Mouse (Mus musculus) heart, adult 11 months (tissue): Measurements from ENCODE around the gene Zan.

Source experiments
- DNase-seq: peaks from one replicate; pipeline ENCODE4 v3.0.0; 2022

The Zan gene

DNA sequence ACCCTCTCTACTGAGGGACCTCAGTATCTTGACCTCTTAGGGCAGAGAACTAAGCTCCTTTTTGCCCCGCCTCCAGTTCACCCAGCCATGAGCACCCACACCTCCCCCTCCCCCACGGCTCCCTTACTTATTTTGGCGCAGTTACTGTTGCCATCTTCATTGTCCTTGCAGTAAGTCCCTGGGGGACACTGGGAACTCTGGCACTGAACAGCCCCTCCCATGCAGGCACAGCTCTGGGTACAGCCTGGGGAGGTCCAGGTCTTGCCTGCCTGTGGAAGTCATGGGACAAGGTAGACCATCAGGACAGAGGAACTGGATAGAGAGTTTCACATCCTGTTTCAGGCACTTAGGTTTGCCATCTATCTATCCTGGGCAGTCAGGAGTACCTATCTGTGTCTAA lies 66.8 kb downstream of the Zan start:
- no peak for DNase-seq

DNA sequence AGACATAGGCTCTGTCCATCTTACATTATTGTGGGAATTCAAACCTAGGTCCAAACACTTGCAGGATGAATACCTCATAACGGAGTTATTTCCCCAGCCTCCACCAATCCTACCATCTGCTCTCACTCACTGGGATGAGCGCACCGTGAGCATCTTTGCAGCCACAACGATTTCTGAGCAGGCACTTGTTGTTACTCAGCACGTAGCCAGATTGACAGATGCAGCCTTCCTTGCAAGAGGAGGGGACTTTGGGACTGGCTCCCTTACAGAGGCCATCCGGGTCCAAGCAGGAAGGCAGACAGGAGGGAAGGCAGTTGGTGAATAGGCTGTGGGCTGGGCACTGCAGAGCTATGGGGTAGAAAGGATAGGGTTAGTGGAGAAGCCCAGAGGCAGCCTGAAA lies 67.4 kb downstream of the Zan start:
- no peak for DNase-seq

DNA sequence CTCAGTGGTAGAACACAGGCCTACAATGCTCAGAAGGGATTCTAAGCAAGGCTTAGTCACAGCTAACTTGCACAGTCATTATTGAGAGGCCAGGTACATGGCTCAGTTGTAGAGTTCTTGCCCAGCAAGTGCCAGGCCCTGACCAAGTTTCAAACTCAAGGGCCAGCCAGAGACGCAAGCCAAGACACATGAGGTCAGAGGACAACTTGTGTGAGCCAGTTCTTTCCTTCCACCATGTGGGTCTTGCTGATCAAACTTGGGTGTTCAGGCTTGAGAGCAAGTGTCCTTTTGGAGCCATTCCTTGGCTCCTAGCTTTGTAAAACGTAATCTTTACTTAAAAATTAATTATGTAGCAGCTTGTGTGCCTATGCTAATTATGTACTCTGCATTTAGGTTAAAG lies 72.8 kb downstream of the Zan start:
- no peak for DNase-seq

DNA sequence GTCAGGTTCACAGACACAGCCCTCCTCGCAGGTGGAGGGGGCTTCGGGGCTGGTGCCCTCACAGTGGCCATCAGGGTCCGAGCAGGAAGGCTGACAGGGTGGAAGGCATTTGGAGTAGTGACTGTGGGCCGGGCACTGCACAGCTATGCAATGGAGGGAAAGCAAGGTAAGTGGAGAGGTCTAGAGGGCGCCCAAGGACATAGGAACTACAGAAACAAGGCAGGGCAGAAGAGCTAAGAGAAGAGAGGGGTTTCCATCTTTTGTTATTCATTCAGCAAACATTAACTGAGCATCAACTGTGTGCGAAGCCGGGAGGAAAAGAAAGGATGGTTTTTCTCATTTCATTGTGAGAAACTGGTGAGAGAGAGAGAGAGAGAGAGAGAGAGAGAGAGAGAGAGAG lies 82.4 kb downstream of the Zan start:
- no peak for DNase-seq

DNA sequence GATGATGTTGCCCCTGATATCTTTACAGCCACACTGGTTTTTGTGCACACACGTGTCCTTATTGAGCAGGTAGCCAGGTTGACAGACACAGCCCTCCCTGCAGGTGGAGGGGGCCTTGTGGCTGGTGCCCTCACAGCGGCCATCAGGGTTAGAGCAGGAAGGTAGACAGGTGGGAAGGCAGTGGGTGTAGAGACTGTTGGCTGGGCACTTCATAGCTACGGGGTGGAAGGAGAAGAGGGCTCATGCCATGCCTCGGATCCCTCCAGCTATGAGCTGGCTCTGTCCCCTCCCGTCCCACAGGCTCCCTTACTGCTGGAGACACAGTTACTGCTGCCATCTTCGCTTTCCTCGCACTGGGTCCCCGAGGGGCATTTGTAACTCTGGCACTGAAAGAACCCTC lies 85.2 kb downstream of the Zan start:
- DNase-seq, result no peak

DNA sequence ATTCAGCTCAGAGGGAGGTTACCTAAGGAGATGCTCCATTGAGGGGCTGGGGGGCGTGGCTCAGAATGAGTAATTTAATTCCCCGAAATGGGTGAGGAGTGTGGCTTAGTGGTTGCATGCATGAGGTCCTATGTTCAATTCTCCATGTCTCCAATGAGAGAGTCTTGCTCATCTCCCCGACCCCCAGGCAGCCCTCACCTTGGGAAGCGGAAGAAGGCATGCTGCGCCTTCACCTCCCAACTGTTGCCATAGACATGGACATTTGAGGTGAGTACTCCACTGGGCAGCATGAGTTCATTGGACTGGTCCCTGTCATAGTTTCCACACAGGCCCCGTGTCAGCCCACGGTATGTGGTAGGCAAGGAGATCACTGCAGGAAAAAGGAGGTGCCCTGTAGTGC lies 90.2 kb downstream of the Zan start:
- no peak for DNase-seq

DNA sequence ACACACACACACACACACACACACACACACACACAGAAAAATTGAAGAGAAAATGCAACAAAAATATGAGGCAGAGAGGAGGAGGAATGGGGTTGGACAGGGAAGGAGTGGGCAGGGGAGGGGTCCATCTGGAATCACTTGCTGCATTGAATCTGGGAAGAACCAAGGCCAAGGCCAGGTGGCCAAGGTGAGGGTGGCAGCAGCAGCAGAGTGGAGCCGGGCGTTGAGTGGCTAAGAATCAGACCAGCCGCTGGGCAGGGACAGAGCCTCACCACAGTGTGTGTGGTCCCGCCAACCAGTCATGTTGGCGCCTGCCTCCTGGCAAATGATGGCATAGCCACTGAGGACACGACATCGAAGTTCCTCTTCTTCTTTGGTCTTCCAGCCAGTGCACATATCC lies 93.4 kb downstream of the Zan start:
- no peak for DNase-seq

GRCm38 (mm10) chr5:137381152-137381551 lies 95.7 kb downstream of the Zan start:
- DNase-seq, result peak; percentile 96

DNA sequence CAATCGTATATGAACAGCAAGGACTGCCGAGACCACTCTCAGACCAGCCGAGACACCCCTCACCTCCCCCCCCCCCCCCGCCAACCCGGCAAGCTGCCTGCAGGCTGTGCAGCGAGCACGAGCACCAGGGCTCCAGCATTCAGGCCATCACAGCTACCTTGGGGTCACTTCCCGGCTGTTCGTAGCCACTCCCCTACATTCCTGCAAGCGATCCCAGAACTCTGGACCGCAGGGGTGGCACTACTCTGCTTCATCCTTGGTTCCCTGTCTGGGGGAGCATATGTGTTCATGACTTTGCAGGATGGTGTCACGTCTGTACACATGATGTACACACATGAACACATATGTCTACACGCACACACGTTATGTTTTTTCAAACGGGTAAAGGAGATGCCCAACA lies 99.3 kb downstream of the Zan start:
- peak; percentile 88 for DNase-seq

- peak; percentile 94 for DNase-seq
Observed at GRCm38 (mm10) chr5:137377176-137377575, 99.7 kb downstream of the Zan start.

DNA sequence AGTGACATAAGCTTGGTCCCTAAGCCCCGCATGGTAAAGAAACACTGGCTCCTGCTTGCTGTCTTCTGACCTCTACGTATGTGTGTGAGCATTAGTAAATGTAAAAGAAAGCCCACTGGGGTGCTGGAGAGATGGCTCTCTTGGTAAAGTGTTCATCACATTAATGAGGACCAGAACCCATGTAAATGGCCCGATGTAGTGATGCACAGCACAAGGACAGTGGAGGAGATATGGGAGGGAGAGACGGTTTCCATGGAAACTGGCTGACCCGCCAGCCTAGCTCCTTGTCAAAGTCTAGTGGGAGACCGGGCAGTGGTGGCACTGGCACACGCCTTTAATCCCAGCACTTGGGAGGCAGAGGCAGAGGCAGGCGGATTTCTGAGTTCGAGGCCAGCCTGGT lies 100.1 kb downstream of the Zan start:
- peak; percentile 90 for DNase-seq

DNA sequence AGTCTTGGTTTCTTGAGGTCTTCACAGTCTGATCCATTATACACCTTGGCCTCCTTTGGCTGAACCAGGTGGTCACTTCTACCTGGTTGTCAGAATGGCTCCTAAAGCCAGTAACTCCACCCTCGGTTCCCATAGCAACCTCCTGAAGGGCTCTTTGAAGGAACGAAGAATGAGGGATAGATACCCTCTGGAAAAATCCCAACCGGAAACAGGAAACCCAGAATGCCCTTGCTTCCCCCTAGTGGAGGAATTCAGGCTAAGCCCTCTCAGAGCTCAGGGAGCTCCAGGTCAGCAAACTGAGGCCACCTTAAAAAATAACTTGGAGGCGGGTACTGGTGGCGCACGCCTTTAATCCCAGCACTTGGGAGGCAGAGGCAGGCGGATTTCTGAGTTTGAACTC lies 100.7 kb downstream of the Zan start:
- DNase-seq, result peak; percentile 94

DNA sequence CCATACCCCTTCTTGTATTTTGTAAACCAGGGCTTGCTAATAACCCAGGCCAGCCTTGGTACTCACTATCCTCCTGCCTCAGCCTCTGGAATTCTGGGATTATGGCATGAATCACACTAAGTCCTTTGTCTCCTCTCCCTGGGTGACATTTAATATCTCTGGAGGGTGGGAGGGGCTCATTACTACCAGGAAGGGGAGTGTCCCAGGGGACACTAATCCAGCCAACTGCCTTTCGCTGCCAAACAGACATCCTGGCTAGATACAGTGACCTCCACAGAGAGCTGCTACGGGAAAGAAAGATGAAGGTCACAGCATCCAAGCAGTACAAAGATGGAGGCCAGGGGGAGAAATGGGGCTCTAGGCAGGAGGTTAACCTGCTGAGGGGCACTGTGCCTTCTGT lies 101.2 kb downstream of the Zan start:
- peak; percentile 98 for DNase-seq

DNA sequence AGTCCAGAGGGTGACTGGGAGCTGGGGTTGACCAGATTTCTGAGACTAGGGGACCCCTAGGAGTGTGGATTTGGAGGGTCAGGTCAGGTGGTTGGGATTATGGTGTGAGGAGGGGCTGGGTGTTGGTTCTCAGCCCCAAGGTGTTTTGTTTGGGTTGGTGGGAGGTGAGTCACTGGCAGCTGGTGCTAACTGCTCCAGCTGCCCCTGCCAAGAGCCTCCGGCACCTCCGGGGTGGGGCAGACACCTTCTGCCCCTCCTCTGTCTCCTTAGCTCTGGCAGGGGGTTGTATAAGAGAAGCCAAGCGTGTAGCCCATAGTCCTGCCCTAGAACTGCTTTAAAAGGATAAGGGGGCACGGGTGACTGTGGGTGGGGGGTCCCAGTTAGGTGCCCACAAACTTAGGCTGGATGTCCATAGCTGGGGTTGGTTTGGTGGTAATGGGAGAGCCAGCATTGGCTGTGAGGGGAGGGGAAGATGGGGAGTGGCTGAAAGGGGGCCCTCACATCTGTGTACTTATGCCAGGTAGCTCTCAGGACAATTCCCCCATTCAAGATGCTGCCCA lies 102.3 kb downstream of the Zan start:
- peak; percentile 92 for DNase-seq

DNA sequence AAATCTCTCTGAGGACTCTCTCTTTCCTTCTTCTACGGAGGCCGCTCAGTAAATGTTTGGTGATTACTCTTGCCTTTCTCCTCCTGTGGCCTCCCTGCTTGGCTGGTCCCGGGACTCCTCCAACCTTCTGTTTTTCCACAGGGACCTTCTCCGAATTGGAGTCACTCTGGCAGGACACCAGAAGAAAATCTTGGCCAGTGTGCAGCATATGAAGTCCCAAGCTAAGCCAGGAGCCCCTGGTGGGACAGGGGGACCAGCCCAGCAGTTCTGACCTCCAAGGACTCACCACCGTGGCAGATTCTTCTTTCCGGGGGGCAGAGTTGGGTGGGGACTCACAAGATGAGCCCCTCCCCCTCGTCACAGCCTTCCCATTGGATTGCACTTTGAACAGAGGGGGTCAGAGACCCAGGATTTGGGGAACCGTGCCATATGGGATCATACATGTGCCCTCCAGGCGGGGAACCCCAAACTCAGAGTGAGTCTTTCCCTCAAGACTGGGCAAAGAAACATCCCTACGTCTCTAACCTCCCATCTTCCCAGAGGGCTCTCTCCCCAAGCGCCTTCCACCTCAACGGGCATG lies 103.4 kb downstream of the Zan start:
- DNase-seq, result peak; percentile 93

GRCm38 (mm10) chr5:137369665-137370064 lies 107.2 kb downstream of the Zan start:
- peak; percentile 86 for DNase-seq

DNA sequence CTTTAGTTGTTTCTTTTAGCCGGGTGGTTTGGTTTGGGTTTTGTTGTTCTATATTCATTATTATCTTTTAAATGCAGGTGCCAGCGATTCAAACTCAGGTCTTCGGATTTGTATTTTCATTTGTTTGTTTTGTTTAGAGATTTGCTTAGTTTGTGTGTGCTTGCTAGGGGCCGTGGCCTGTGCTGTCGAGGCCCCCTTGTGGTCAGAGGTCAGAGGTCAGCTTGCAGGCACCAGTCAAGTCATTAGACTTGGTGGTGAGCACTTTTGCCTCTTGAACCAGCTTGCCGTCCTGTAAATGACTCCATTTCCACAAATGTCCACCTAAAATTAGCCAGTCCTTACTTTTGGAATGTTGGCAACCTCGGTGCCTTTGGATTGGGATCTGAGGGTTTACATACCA lies 118.5 kb downstream of the Zan start:
- DNase-seq, result peak; percentile 88

GRCm38 (mm10) chr5:137354091-137354490 lies 122.8 kb downstream of the Zan start:
- peak; percentile 92 for DNase-seq

GRCm38 (mm10) chr5:137352011-137352975 lies 124.6 kb downstream of the Zan start:
- peak; percentile 98 for DNase-seq

- DNase-seq, result peak; percentile 90
Observed at GRCm38 (mm10) chr5:137351394-137351793, 125.5 kb downstream of the Zan start.

GRCm38 (mm10) chr5:137351058-137351380 lies 125.8 kb downstream of the Zan start:
- no peak for DNase-seq

- peak; percentile 92 for DNase-seq
Observed at GRCm38 (mm10) chr5:137350205-137351057, 126.4 kb downstream of the Zan start.
